In the genomic region with DNA sequence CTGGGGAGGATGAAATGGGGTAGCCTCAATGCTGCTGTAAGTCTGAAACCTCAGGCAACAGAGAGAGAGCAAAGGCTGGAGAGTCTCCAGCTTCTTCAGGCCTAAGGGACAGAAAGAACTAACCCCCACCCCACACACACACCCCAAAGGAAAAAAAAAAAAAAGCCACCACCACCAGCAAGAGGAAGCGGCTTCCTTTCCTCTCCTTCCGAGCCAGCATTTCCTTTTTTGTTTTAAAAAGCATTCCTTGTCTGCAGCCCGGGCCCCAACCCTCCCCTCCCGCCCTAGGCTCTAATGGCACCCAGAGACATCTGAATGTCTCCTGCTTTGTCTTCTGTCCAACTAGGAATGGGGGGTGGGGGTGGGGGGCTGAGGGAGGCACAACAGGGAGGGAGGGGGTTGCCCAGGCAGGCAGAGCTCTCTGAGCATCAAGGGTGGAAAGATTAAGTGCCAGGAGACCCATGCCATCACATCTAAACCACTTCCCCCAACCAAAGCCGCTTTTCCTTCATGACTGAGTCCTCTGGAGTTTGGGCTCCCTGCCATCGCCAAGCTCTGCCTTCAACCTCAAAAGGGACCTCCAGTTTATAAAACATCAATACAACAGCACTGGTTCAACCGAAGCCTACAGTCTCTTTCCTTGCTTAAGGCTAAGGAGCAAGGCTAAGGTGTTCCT, we compare ENCODE assay signal across 9 mouse cellular contexts. TPM values are rescaled to one million over a fixed set of nuclear protein-coding genes. Genes with fewer than 3 reads are reported as not detected.
DNase-seq lines count a peak whose midpoint lies in the region; ATAC-seq and TF ChIP-seq lines count a peak whose summit lies in the region.
"Had no signal": no experiment of that assay in that cellular context is flagged by ENCODE, and none has a peak within 500 bp of the region (broad histone marks: within the 10 kb centered on the region; RNA-seq: fewer than 3 reads in every experiment).

No protein-coding gene starts in this region.

- no peak for DNase-seq in layer of hippocampus, adult 2 months (ENCODE audit: low spot score in 2 of 2)
- no peak for DNase-seq in layer of hippocampus, adult 8-10 months (ENCODE audit: low spot score in 2 of 2)
- peak; percentile 78 for DNase-seq in Muller cell, postnatal 12 days (ENCODE audit: inconsistent ontology term)
- DNase-seq in embryo, embryonic 11 days, result no peak
- DNase-seq in c-Kit-positive CD71-positive TER-119-positive erythroid progenitor cells, embryonic 14.5 days (ENCODE audit: low spot score), result no peak
- no peak for DNase-seq in adrenal gland, postnatal 4 days (ENCODE audit: low spot score in 2 of 2)
- DNase-seq: layer of hippocampus, postnatal 36 days had no signal

- H3K27ac ChIP-seq in layer of hippocampus, adult 2 months, result peak overlapping the region; percentile 68
- peak overlapping the region; percentile 78 for H3K27ac ChIP-seq in heart, embryonic 13.5 days (replicated peaks)
- H3K27ac ChIP-seq in limb, embryonic 15.5 days, result peak overlapping the region; percentile 77

- TF ChIP-seq CTCF in layer of hippocampus, adult 2 months (conservative IDR thresholded peaks at IDR 0.05), result no peak

- H3K4me2 ChIP-seq in heart, embryonic 13.5 days, result peak overlapping the region; percentile 16; the same call in 1 of the 2 replicates
- no peak overlapping the region for H3K4me2 ChIP-seq in limb, embryonic 15.5 days

- 36% methylated on average over 7 of the region's 7 CpGs for WGBS in heart, embryonic 13.5 days
- WGBS in limb, embryonic 15.5 days, result 32% methylated on average over 7 of the region's 7 CpGs

- no peak overlapping the region for H3K4me3 ChIP-seq in layer of hippocampus, adult 2 months
- H3K4me3 ChIP-seq in heart, embryonic 13.5 days, result no peak overlapping the region
- H3K4me3 ChIP-seq in limb, embryonic 15.5 days, result no peak overlapping the region

- peak overlapping the region; percentile 61 for H3K9ac ChIP-seq in heart, embryonic 13.5 days
- H3K9ac ChIP-seq in limb, embryonic 15.5 days, result no peak overlapping the region

- H3K36me3 ChIP-seq in heart, embryonic 13.5 days, result 0 out of 2 replicates have a peak, but pooled peaks cover 2% of the 10 kb centered on the region
- no peaks in the 10 kb centered on the region for H3K36me3 ChIP-seq in limb, embryonic 15.5 days

- H3K4me1 ChIP-seq in heart, embryonic 13.5 days, result peaks cover 84% of the 10 kb centered on the region
- H3K4me1 ChIP-seq in limb, embryonic 15.5 days, result peaks cover 53% of the 10 kb centered on the region

- H3K27me3 ChIP-seq in heart, embryonic 13.5 days (replicated peaks), result no peaks in the 10 kb centered on the region
- no peaks in the 10 kb centered on the region for H3K27me3 ChIP-seq in limb, embryonic 15.5 days

- ATAC-seq in heart, embryonic 13.5 days (ENCODE audit: extremely low read depth, insufficient number of reproducible peaks, low FRiP score, low TSS enrichment), result no peak
- no peak for ATAC-seq in limb, embryonic 15.5 days (ENCODE audit: insufficient number of reproducible peaks, low FRiP score, low TSS enrichment, low read depth)

- H3K9me3 ChIP-seq in heart, embryonic 13.5 days, result no peaks in the 10 kb centered on the region
- H3K9me3 ChIP-seq in limb, embryonic 15.5 days, result no peaks in the 10 kb centered on the region

RNA-seq across cellular contexts. Expression of a gene that starts 10.4 kb away (rescaled TPM):
- total RNA-seq in layer of hippocampus, adult 2 months (2021), result 100 to 1,000 TPM; 230 to 231 TPM
- total RNA-seq in layer of hippocampus, adult 8-10 months (2022), result 100 to 1,000 TPM; 138 to 198 (median 174) TPM
- polyA plus RNA-seq in heart, embryonic 13.5 days (2015; fragmentation: Nextera tagmentation; extraction: Ambion mirVana), result 2.2 and 2.4 TPM in 2 replicates
- polyA plus RNA-seq in limb, embryonic 15.5 days (2015; fragmentation: Nextera tagmentation; extraction: Ambion mirVana), result 4.0 and 5.2 TPM in 2 replicates
- total RNA-seq in adrenal gland, postnatal 4 days (2021), result 10 to 100 TPM; 16.0 to 16.9 TPM

Comparison
In these comparisons a context has a peak if more than half of its experiments do, and no peak if none do; other contexts are left out.
1. RNA of a gene that starts 10.4 kb away (total RNA-seq): 230 to 231 TPM in layer of hippocampus, adult 2 months and 138 to 198 TPM in layer of hippocampus, adult 8-10 months; 16.0 to 16.9 TPM in adrenal gland, postnatal 4 days; every median in the first group is over 4 times any median in the second.
2. Peak in every context shown above with its lines, with median percentiles within 50 percentile points of each other: H3K27ac ChIP-seq.